11 mouse cellular contexts compared by ENCODE assay signal in genomic region chr5:43818695-43819094, GRCm38 (mm10). TPM values are rescaled to one million over a fixed set of nuclear protein-coding genes. Genes with fewer than 3 reads are reported as not detected.
DNase-seq lines count a peak whose midpoint lies in the region; ATAC-seq and TF ChIP-seq lines count a peak whose summit lies in the region.
"Had no signal": no experiment of that assay in that cellular context is flagged by ENCODE, and none has a peak within 500 bp of the region (broad histone marks: within the 10 kb centered on the region; RNA-seq: fewer than 3 reads in every experiment).

Gene Bst1, plus strand, starts transcription at chr5:43818885.

- no peaks in the 10 kb centered on the region for H3K9me3 ChIP-seq in heart, embryonic 11.5 days (replicated peaks; ENCODE audit: control insufficient read depth, low read length)
- peaks cover 3% of the 10 kb centered on the region; the same call in 1 of the 2 replicates for H3K9me3 ChIP-seq in E14TG2a.4 (ENCODE audit: low read length)
- H3K9me3 ChIP-seq in kidney, postnatal 0 days (replicated peaks; ENCODE audit: low read length): no peaks in the 10 kb centered on the region
- H3K9me3 ChIP-seq: forebrain, embryonic 10.5 days had no signal

- WGBS in heart, embryonic 11.5 days (ENCODE audit: insufficient replicate concordance): 42% methylated on average over 12 of the region's 12 CpGs
- 43% methylated on average over 12 of the region's 12 CpGs for WGBS in kidney, postnatal 0 days

- H3K36me3 ChIP-seq in heart, embryonic 11.5 days (ENCODE audit: control insufficient read depth, insufficient read depth, low read length): no peaks in the 10 kb centered on the region
- no peaks in the 10 kb centered on the region for H3K36me3 ChIP-seq in E14TG2a.4 (ENCODE audit: insufficient read depth, low read length)
- no peaks in the 10 kb centered on the region for H3K36me3 ChIP-seq in kidney, postnatal 0 days (ENCODE audit: insufficient read depth, low read length)
- H3K36me3 ChIP-seq: forebrain, embryonic 10.5 days had no signal

- H3K4me1 ChIP-seq in heart, embryonic 11.5 days (ENCODE audit: control insufficient read depth, insufficient read depth, low read length): no peaks in the 10 kb centered on the region
- H3K4me1 ChIP-seq in E14TG2a.4 (replicated peaks; ENCODE audit: low read depth, low read length): peaks cover 58% of the 10 kb centered on the region
- no peaks in the 10 kb centered on the region for H3K4me1 ChIP-seq in kidney, postnatal 0 days (replicated peaks; ENCODE audit: insufficient read depth, low read length)

- ATAC-seq in heart, embryonic 11.5 days (replicated peaks; ENCODE audit: insufficient number of reproducible peaks, low FRiP score, low TSS enrichment): no peak; the same call in 1 of the 2 replicates
- ATAC-seq in kidney, postnatal 0 days (replicated peaks; ENCODE audit: low FRiP score, low read depth): no peak

- H3K4me2 ChIP-seq in heart, embryonic 11.5 days: peak within 1 kb of the TSS; percentile 16; the same call in 1 of the 2 replicates
- H3K4me2 ChIP-seq in kidney, postnatal 0 days (ENCODE audit: low read length): no peak within 1 kb of the TSS

- no peak within 1 kb of the TSS for H3K4me3 ChIP-seq in heart, embryonic 11.5 days (ENCODE audit: low read depth, low read length)
- H3K4me3 ChIP-seq in E14TG2a.4 (replicated peaks; ENCODE audit: low read length): peak within 1 kb of the TSS; percentile 59
- H3K4me3 ChIP-seq in kidney, postnatal 0 days (replicated peaks; ENCODE audit: low read depth, low read length): no peak within 1 kb of the TSS
- H3K4me3 ChIP-seq: forebrain, embryonic 10.5 days had no signal

- no peak within 1 kb of the TSS for H3K9ac ChIP-seq in heart, embryonic 11.5 days (ENCODE audit: low read depth, low read length)
- H3K9ac ChIP-seq in kidney, postnatal 0 days (ENCODE audit: low read depth, low read length): no peak within 1 kb of the TSS

- intact Hi-C loops in heart, postnatal 25 days (cut with DNase I): no loop called here

- no peak for DNase-seq in heart, postnatal 25 days (ENCODE audit: low spot score)
- DNase-seq in kidney, postnatal 0 days (ENCODE audit: low spot score): peak; percentile 51
- peak; percentile 23 for DNase-seq in lung, postnatal 25 days (ENCODE audit: low spot score)
- no peak for DNase-seq in right cerebral cortex, adult 2 months (ENCODE audit: low spot score in 2 of 2)
- no peak for DNase-seq in ovary, adult 18-20 months (ENCODE audit: low spot score)
- no peak for DNase-seq in adrenal gland, postnatal 25 days
- DNase-seq: cerebellum, postnatal 14 days had no signal

- no peak within 1 kb of the TSS for H3K27ac ChIP-seq in heart, embryonic 11.5 days (ENCODE audit: low read depth, low read length)
- H3K27ac ChIP-seq in kidney, postnatal 0 days: no peak within 1 kb of the TSS
- H3K27ac ChIP-seq: forebrain, embryonic 10.5 days had no signal

- TF ChIP-seq CTCF in E14TG2a.4 (conservative IDR thresholded peaks at IDR 0.05; ENCODE audit: low read length): no peak
- no peak for TF ChIP-seq CTCF in kidney, postnatal 0 days (IDR thresholded peaks at IDR 0.05; ENCODE audit: low read depth)

- no peaks in the 10 kb centered on the region for H3K27me3 ChIP-seq in heart, embryonic 11.5 days (ENCODE audit: control insufficient read depth, insufficient read depth, low read length)
- peaks cover 10% of the 10 kb centered on the region for H3K27me3 ChIP-seq in E14TG2a.4 (ENCODE audit: insufficient read depth, low read length)
- H3K27me3 ChIP-seq in kidney, postnatal 0 days (ENCODE audit: insufficient read depth, low read length): no peaks in the 10 kb centered on the region

RNA-seq across cellular contexts. Expression of gene Bst1, which starts in this region (rescaled TPM):
- polyA plus RNA-seq in heart, embryonic 11.5 days (2014; fragmentation: Nextera tagmentation; extraction: Ambion mirVana): 0.23 TPM in 1 of 2 replicates, not detected in the other
- total RNA-seq in heart, postnatal 25 days (2021): 1 to 10 TPM; 1.8 to 2.6 TPM
- polyA plus RNA-seq in kidney, postnatal 0 days (2015; fragmentation: Nextera tagmentation; extraction: Ambion mirVana): 4.0 and 4.1 TPM in 2 replicates
- total RNA-seq in adrenal gland, postnatal 25 days (2021): 1.3 and 1.8 TPM in 2 replicates
- total RNA-seq: left cerebral cortex, postnatal 36 days had no signal

Comparison
In these comparisons a context has a peak if more than half of its experiments do, and no peak if none do; other contexts are left out.
1. DNase-seq: peak in kidney, postnatal 0 days (single experiment) and lung, postnatal 25 days (single experiment); none in heart, postnatal 25 days (single experiment), right cerebral cortex, adult 2 months (0 of 2), ovary, adult 18-20 months (single experiment) and adrenal gland, postnatal 25 days (single experiment).